Mouse (Mus musculus) forebrain, embryonic 11.5 days (tissue): ENCODE results near the gene Map1b. TPM values are rescaled to one million over a fixed set of nuclear protein-coding genes. Genes with fewer than 3 reads are reported as not detected.

ENCODE experiments used
- ATAC-seq: fragments of 200-750 bp; cut with Nextera tagmentation; replicated peaks from 2 replicates; pipeline ENCODE4 v1.8.0; 2017; ENCODE audit warnings: moderate TSS enrichment; ENCODE audit not compliant: low FRiP score
- DNase-seq: peaks from one replicate; pipeline ENCODE4 v3.0.0-alpha.2; 2017; ENCODE audit warnings: low spot score
- H3K27ac ChIP-seq: fragments of 300-500 bp; sonication (generic); 2 replicates; pipeline ENCODE4 v1.5.1; 2014; ENCODE audit warnings: low read depth, low read length
- H3K27me3 ChIP-seq: fragments of 300-500 bp; sonication (generic); 2 replicates; pipeline ENCODE4 v1.6.1; 2014; ENCODE audit warnings: mild to moderate bottlenecking, low read length, mixed read lengths; ENCODE audit not compliant: control insufficient read depth, insufficient read depth
- H3K36me3 ChIP-seq: fragments of 300-500 bp; sonication (generic); 2 replicates; pipeline ENCODE4 v1.6.1; 2014; ENCODE audit warnings: mild to moderate bottlenecking, low read length, moderate library complexity, mixed read lengths; ENCODE audit not compliant: control insufficient read depth, insufficient read depth
- H3K4me1 ChIP-seq: fragments of 300-500 bp; sonication (generic); replicated peaks from 2 replicates; pipeline ENCODE4 v1.6.1; 2014; ENCODE audit warnings: low read length, mixed read lengths; ENCODE audit not compliant: control insufficient read depth, insufficient read depth
- H3K4me2 ChIP-seq: fragments of 300-500 bp; sonication (generic); 2 replicates; pipeline ENCODE4 v1.6.1; 2014; ENCODE audit warnings: low read depth, mild to moderate bottlenecking, low read length, moderate library complexity, mixed read lengths; ENCODE audit not compliant: severe bottlenecking
- H3K4me3 ChIP-seq: fragments of 300-500 bp; sonication (generic); 2 replicates; pipeline ENCODE4 v1.5.1; 2014; ENCODE audit warnings: low read depth, low read length
- H3K9ac ChIP-seq: fragments of 300-500 bp; sonication (generic); 2 replicates; pipeline ENCODE4 v1.6.1; 2014; ENCODE audit warnings: low read length
- H3K9me3 ChIP-seq: fragments of 300-500 bp; sonication (generic); 2 replicates; pipeline ENCODE4 v1.6.1; 2016; ENCODE audit warnings: low read length, mixed read lengths; ENCODE audit not compliant: control insufficient read depth
- WGBS: fragments of 180-500 bp; shearing (Covaris S2); extraction: QIAGEN DNeasy Blood & Tissue Kit; methylation state at CpG from one replicate; pipeline ENCODE4 v1.1.7; 2014; 5-methylcytosine and 5-hydroxymethylcytosine counted together
- polyA plus RNA-seq: library from polyadenylated mRNA; unstranded; fragments of >200 nt; fragmentation: Nextera tagmentation; extraction: Ambion mirVana; gene quantifications from 2 replicates; pipeline ENCODE4 v1.2.1, GENCODE M21; 2014

Gene Map1b
- polyA plus RNA-seq, 1 experiment from 2014 or later: 854 TPM

DNA sequence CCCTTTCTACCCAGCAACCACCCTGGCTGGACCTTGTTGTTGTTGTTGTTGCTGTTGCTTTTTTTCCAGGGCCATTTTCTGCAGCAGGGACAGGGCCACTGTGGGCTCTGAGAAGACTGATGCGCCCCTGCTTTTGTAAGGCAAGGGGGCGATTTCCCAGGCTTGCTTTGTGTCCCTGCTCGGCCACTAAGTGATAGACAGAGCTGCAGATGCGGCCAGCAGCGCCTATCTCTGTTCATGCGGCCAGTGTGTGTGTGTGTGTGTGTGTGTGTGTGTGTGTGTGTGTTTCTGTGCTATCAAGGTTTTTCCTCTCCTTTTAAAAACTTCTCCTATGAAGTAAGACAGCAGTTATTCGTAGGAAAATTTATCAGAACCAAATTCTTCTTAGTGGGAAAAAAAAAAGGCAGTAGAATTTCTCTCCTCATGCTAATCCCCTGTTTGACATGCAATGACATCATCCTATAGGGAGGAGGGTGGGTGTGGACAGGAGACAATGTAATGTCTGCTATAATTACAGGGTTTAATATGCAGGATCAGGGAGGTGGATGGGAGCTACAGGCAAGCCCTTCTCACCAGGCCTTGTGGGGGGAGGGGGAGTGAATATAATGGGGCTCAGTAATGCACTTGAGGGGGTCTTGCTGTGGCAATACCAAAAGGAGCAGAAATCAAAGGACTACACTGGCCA lies 23.6 kb downstream of the Map1b start:
- 24% methylated on average over 7 of the region's 7 CpGs for WGBS
- H3K9me3 ChIP-seq: no peaks in the 10 kb centered on the region
- peaks cover 10% of the 10 kb centered on the region; the same call in 1 of the 2 replicates for H3K36me3 ChIP-seq
- peak; percentile 95 for ATAC-seq
- no peaks in the 10 kb centered on the region for H3K27me3 ChIP-seq
- peak overlapping the region; percentile 31; the same call in 1 of the 2 replicates for H3K4me2 ChIP-seq
- peak overlapping the region; percentile 38; the same call in 1 of the 2 replicates for H3K9ac ChIP-seq
- peak overlapping the region; percentile 93 for H3K27ac ChIP-seq
- H3K4me1 ChIP-seq: peaks cover 9% of the 10 kb centered on the region
- H3K4me3 ChIP-seq: no peak overlapping the region
- peak; percentile 78 for DNase-seq

- ATAC-seq (no peak), DNase-seq (no peak)
- peaks cover 9% of the 10 kb centered on the region for H3K4me1 ChIP-seq
- no peaks in the 10 kb centered on the region for H3K27me3 ChIP-seq
- no peak overlapping the region for H3K4me2 ChIP-seq
- H3K9me3 ChIP-seq: no peaks in the 10 kb centered on the region
- no peak overlapping the region for H3K4me3 ChIP-seq
- H3K27ac ChIP-seq: no peak overlapping the region
- no peak overlapping the region for H3K9ac ChIP-seq
- 95% methylated on average over 4 of the region's 4 CpGs for WGBS
- H3K36me3 ChIP-seq: peaks cover 10% of the 10 kb centered on the region; the same call in 1 of the 2 replicates
These were observed 26.3 kb downstream of the Map1b start for GRCm38 (mm10) chr13:99489998-99490397.

- H3K4me1 ChIP-seq: peaks cover 9% of the 10 kb centered on the region
- peaks cover 10% of the 10 kb centered on the region; the same call in 1 of the 2 replicates for H3K36me3 ChIP-seq
- no peak overlapping the region for H3K27ac ChIP-seq
- no peaks in the 10 kb centered on the region for H3K9me3 ChIP-seq
- WGBS: 89% methylated on average over 5 of the region's 5 CpGs
- no peak for ATAC-seq
- no peaks in the 10 kb centered on the region for H3K27me3 ChIP-seq
- no peak overlapping the region for H3K9ac ChIP-seq
- no peak overlapping the region for H3K4me3 ChIP-seq
- no peak overlapping the region for H3K4me2 ChIP-seq
- no peak for DNase-seq
These were observed 27.2 kb downstream of the Map1b start for GRCm38 (mm10) chr13:99489175-99489574.

DNA sequence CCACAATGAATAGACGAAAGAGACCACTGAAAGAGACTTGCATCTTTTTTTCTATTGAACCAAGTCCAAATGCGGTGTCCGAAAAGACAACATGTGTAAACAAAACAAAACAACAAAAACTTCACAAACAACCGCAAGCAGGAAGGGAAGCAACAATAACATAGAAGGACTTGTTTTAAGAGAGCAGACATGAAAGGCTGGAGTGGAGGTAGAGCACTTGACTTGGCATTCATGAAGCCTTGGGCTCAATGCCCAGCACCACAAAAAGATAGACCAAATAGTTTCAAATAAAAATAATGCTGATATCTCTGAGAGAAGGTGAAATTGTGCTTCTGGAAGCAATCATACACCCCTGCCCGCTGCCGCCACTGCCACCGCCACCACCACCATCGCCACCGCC lies 30.5 kb downstream of the Map1b start:
- Histone ChIP-seq H3K4me3 (no peak overlapping the region), H3K9ac (no peak overlapping the region), H3K9me3 (no peaks in the 10 kb centered on the region), H3K36me3 (peaks cover 10% of the 10 kb centered on the region; the same call in 1 of the 2 replicates), H3K27ac (no peak overlapping the region), H3K4me2 (no peak overlapping the region), H3K27me3 (no peaks in the 10 kb centered on the region), H3K4me1 (peaks cover 3% of the 10 kb centered on the region)
- DNase-seq (no peak), ATAC-seq (no peak)
- WGBS: 96% methylated on average over 9 of the region's 9 CpGs

GRCm38 (mm10) chr13:99485331-99485733 lies 31.0 kb downstream of the Map1b start:
- Histone ChIP-seq H3K36me3 (peaks cover 10% of the 10 kb centered on the region; the same call in 1 of the 2 replicates), H3K27ac (no peak overlapping the region), H3K4me1 (peaks cover 3% of the 10 kb centered on the region), H3K4me2 (no peak overlapping the region), H3K4me3 (no peak overlapping the region), H3K9me3 (no peaks in the 10 kb centered on the region), H3K9ac (no peak overlapping the region), H3K27me3 (no peaks in the 10 kb centered on the region)
- WGBS: 78% methylated on average over 7 of the region's 7 CpGs
- ATAC-seq (no peak), DNase-seq (no peak)

GRCm38 (mm10) chr13:99484905-99485304 lies 31.4 kb downstream of the Map1b start:
- H3K9me3 ChIP-seq: no peaks in the 10 kb centered on the region
- no peak for DNase-seq
- H3K27me3 ChIP-seq: no peaks in the 10 kb centered on the region
- H3K9ac ChIP-seq: no peak overlapping the region
- 0 out of 2 replicates have a peak, but pooled peaks have one; percentile 22 for ATAC-seq
- no peak overlapping the region for H3K4me3 ChIP-seq
- H3K36me3 ChIP-seq: peaks cover 8% of the 10 kb centered on the region; the same call in 1 of the 2 replicates
- WGBS: 77% methylated on average over 10 of the region's 10 CpGs
- H3K4me2 ChIP-seq: no peak overlapping the region
- no peak overlapping the region for H3K27ac ChIP-seq
- H3K4me1 ChIP-seq: peaks cover 3% of the 10 kb centered on the region

DNA sequence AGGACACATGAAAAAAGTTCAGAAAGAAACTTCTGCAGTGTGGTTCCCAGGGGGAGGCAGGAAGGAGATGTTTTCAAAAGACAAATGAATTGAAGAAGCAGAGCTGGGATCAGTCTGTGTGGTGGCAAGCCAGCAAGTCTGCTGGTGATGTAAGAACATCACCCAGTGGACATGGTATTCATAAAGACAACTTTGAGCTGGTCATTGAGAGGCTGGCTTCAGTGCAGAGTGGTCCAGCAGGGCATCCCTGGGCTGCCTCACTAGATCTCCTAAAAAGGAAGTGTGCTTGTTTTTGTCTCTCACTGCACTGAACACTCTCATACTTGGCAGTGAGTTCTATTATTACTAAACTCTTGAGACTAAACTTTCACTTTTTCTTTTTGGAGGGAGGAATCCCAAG lies 32.9 kb downstream of the Map1b start:
- Histone ChIP-seq H3K4me1 (peaks cover 3% of the 10 kb centered on the region; the same call in 1 of the 2 replicates), H3K9ac (no peak overlapping the region), H3K27me3 (no peaks in the 10 kb centered on the region), H3K4me3 (no peak overlapping the region), H3K9me3 (no peaks in the 10 kb centered on the region), H3K4me2 (no peak overlapping the region), H3K27ac (no peak overlapping the region), H3K36me3 (no peaks in the 10 kb centered on the region)
- DNase-seq (no peak), ATAC-seq (no peak)

GRCm38 (mm10) chr13:99475488-99475887 lies 40.9 kb downstream of the Map1b start:
- 6% methylated on average over 6 of the region's 6 CpGs for WGBS
- Histone ChIP-seq H3K4me3 (no peak overlapping the region), H3K4me2 (peak overlapping the region; percentile 29; the same call in 1 of the 2 replicates), H3K27me3 (no peaks in the 10 kb centered on the region), H3K36me3 (no peaks in the 10 kb centered on the region; the same call in 1 of the 2 replicates), H3K27ac (peak overlapping the region; percentile 93), H3K4me1 (peaks cover 21% of the 10 kb centered on the region), H3K9me3 (no peaks in the 10 kb centered on the region), H3K9ac (peak overlapping the region; percentile 36)
- ATAC-seq: peak; percentile 95
- peak; percentile 77 for DNase-seq

DNA sequence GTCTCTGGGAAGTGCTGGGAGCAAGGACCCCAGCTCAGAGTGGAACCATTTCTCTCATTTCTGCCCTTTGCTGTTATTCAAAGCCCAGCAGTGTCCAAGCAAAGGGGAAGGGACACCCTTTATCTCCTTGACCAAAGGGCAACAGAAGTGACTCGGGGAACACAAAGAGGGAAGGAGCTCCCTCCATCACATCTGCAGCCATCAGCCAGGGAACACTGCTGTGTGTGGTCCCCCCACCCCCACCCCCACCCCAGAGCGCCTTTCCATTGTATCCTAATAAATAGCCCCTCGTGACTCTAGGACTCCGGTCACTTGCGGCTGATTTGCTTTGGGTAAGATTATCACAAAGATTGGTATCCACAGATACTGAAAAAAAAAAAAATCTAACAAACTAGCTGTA lies 41.3 kb downstream of the Map1b start:
- H3K4me2 ChIP-seq: peak overlapping the region; percentile 29; the same call in 1 of the 2 replicates
- WGBS: 17% methylated on average over 5 of the region's 5 CpGs
- no peaks in the 10 kb centered on the region for H3K9me3 ChIP-seq
- peaks cover 23% of the 10 kb centered on the region for H3K4me1 ChIP-seq
- no peaks in the 10 kb centered on the region for H3K27me3 ChIP-seq
- 0 out of 2 replicates have a peak, but pooled peaks have one; percentile 22 for ATAC-seq
- DNase-seq: no peak
- peak overlapping the region; percentile 93 for H3K27ac ChIP-seq
- no peaks in the 10 kb centered on the region; the same call in 1 of the 2 replicates for H3K36me3 ChIP-seq
- H3K9ac ChIP-seq: peak overlapping the region; percentile 36
- H3K4me3 ChIP-seq: no peak overlapping the region
